Mouse (Mus musculus) neural tube, embryonic 10.5 days (tissue): ENCODE results near the gene Angptl3.

Experiments
- DNase-seq: peaks from one replicate; pipeline ENCODE4 v3.0.0-alpha.2; 2017; ENCODE audit warnings: low spot score; ENCODE audit errors: extremely low spot score

The Angptl3 gene

DNA sequence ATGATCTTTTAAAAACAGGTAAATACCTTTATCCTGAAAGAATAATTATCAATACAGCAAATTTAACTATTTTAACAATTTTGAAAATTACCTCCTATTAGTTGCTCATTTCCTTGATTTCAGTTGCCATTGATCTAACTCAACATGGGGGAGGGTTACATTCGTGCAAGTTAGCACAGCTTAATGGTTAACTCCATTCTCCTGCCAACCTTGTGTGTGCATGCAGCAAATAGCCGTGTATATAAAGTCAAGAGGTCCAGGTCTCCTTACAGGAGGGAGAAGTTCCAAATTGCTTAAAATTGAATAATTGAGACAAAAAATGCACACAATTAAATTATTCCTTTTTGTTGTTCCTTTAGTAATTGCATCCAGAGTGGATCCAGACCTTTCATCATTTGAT lies at the start of gene Angptl3:
Angptl3 (plus strand) TSS at position 269 of the 400 bp plus-strand sequence.
- no peak for DNase-seq

DNA sequence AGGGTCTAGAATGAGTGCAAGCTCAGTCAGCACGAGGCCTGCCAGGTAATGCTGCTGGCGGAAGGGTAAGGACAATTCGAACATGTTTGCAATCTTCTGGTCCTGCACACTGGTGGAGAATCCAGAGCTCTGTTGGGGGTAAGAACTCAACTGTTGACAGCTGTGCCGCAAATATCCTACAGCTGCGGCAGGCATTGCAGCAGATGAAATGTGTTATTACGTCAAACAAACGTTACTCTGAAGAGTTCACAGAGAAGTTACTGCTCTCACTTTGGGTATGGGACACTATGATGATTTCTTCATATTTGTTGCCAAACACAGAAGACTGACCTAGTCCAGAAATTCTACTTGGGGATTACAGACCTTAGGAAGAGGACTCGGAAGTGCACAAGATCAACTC lies 46.1 kb upstream of the Angptl3 start:
- DNase-seq, result no peak

DNA sequence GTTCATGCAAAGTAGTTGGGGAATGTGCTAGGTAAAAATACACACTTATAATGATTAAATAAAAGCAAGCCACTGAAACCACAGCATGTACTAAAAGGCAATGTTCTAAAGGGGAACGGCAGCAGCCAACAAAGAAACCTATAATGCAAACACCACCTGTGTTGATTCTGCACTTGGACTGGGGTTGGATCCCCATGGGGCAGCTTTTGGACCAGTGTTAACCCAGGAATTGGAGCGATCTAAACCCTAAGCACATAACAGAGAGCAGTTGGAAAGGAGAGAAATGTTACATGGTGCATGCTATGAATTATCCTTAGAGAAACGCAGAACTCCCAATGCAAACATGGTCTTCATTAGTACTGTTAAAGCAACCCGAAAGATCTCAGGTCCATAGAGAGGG lies 37.3 kb upstream of the Angptl3 start:
- no peak for DNase-seq

DNA sequence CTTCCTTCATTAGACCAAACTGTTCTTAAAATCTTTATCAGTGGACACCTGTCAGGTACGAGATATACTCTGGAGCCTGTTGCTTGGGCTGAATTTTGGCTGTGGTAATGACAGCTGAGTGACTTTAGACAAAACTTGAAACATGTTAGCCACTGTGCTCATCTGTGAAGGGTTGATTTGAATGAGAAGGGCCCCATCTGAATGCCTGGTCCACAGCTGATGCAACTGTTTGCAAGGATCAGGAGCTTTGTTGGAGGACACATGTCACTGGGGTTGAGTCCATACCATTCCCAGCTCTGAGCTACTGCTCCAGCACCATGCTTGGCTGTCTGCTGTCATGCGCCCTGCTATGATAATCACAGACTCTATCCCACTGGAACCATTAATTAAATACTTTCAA lies 25.2 kb upstream of the Angptl3 start:
- no peak for DNase-seq

DNA sequence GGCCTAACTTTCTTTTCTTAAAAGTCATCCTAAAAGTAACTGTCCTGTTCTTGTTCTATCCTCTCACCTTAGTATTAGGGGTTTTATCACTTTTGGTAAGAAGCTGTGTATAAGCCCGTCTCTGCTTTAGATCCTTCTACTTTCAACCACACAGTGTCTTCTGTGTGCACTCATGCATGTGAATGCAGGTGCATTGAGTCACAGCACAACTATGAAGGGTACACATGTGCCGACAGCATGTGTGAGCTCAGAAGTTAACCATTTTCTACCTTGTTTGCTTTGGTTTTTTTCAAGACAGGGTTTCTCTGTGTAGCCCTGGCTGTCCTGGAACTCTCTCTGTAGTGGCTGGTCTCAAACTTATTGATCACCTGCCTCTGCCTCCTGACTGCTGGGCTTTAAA lies 24.4 kb upstream of the Angptl3 start:
- DNase-seq, result no peak

DNA sequence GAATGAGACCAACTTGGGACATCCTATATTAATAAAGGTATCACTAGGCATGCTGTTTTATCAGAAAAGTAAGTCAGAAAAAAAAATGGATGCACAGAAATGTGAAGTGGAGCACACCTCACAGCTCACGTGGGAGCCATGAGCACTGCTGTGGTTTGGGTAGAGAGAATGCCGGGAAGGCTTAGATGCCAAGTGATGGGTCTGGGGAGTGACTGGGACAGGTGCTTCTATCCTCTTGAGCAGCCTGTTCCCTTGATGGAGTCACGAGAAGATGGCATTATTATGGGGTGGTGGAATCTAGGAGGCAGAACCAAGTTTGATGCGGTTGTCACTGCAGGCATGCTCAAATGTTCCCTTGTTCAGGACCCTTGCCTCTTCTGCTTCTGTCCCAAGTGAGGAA lies 19.7 kb upstream of the Angptl3 start:
- no peak for DNase-seq

DNA sequence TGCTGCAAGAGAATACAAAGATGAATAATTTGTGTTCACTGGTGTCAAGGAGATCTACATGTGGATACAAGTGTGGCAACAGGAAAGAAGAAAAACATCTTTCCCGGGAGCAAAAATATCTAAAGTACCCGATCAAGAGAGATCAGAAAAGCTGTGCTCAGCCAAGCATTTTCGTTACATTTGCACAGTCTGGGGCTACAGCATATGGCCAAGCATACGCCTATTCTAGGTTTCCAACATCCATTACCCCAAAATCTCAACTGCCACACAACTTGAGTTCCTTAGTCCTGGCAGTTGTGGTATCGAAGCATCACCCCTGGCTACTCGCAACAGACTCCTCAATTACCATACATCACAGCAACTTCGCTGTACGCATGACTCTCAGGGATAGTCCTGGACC lies 8.5 kb upstream of the Angptl3 start:
- no peak for DNase-seq

DNA sequence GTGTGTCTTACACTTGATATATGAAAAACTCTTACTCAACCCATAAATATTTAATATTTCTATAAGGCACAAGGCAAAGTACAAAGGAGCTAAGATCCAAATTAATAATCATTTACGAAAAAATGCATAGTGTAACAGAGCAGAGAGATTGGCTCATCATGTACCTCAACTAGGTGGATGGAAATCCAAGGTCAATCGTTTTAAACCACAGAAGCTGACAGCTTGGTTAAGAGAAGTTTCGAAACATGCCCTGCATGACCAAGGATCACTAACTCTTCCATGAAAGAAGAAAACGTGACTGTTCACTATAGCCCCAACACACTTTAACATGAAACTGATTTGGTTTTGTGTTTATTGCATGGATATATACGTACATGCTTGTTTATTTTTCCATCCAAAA lies 2.4 kb upstream of the Angptl3 start:
- no peak for DNase-seq

DNA sequence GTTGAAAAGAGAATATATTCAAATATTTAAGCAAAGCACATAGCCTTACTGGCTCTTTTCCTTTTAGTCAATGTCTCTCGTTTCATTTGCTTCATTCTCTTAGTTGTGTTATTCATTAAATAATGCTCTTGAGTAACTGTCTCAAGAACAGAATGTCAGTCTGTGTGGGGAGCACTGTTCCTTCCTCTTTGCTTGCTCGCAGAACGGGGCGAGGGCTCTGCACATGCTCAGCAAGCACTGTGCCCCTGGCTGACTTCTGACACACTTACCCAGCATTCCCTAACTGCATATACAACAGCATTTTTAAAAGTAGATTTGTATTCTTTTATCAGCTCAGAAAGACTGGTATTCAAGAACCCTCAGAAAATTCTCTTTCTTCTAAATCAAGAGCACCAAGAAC lies 2.2 kb downstream of the Angptl3 start:
- DNase-seq, result no peak

DNA sequence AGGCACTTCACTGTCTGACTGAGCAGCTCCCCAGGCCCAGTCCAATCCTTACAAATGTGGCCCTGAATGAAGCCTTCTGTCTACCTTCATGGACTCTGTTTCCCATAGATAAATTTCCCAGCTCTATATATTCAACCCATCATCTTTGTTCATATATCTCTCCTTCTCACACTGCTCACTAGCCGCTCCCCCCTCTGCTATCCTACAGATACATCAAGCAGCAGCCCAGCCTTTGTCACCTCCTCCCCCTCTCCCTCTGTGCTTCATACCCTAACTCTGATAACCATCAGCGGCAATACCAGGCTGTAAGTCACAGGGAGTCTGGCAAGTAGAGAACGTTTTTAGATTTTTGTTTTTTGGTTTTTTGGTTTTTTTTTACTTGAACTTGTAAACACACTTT lies 14.1 kb downstream of the Angptl3 start:
- no peak for DNase-seq

DNA sequence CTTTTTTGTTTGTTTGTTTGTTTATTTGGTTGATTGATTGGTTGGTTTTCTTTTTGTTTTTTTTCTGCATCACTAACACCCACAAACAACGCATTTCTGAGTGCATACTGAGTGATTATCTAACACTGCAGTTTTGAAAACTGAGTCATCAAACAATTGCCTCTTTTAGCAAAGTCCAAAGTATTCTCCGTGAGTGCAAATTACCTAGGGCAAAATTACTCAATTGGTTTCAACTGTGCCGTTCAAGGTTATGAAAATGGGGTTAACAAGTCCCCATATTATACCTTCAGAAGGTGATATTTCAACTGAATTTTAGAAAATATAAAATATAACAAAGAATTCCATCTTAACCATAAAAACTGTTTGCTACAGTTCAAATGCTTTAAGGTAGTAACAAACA lies 15.7 kb downstream of the Angptl3 start:
- DNase-seq, result no peak

DNA sequence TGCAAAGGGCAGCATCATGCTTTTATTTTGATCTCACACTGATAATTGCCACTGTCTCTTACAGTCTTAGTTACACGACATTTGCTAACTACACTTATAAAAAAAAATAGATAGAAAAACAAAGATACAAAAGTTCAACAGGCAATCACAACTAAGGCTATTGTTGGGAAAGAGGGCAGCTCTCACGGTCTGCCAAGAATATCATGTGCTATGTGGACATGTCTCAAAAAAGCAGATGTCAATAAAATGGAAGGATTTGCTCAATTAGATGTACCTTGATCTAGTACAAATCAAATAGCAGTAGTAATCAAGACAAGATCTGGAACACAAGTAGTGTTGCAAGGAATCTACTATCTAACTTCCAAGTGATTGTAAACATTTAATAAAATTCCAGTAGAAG lies 17.8 kb downstream of the Angptl3 start:
- DNase-seq, result no peak

DNA sequence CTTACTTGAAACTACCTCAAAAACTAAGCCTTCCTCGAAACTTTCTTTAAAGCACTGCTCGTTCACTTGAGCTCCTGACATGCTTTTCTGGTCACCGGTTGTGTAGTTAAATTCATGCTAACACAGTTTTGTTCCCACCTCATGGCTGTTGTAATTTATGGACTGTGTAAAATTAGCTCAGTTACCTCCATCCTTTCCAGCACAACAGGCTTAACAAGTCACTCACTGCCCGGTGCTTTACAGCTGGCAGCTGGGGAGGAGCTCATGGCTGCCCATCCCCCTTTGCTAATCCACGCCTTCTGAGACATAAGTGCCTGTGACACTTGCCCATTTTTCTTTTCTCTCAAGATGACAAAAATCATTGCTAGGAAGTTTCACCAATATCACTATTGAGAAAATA lies 33.8 kb downstream of the Angptl3 start:
- no peak for DNase-seq

DNA sequence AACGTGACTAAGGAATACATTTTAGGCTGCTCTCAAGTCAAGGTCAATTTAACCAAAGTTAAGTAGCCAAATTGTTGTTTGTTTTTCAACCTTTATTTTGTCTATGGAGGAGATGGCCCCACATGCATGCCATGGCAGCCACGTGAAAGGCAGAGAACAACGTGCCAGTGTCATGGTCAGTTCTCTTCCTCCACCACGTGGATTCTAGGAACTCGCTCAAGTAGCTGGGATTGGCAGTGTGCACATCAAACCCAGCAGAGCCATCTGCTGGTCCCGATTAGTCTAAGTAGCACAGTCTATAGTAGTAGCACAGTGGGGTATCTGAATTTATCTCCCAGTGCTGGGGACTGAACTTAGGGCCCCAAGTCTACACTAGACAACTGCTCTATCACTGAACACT lies 38.1 kb downstream of the Angptl3 start:
- DNase-seq, result no peak

DNA sequence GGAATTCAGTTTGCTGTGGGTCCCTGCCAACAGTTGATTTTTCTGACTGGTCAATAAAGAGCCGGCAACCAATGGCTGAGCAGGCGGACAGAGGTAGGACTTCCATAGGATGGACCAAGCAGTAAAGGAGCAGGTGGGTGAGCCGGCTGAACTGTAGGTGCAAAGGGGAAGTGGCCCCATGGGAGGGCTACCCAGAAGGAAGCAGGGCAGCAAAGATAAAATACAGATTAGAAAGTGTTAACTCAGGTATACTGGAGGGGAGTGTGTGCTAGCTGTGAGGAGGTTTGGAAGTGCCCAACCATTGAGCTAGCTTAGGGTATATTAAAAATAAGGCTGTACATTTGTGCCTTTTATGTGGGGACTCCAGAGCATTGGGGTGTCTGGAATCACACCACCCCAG lies 47.3 kb downstream of the Angptl3 start:
- no peak for DNase-seq

DNA sequence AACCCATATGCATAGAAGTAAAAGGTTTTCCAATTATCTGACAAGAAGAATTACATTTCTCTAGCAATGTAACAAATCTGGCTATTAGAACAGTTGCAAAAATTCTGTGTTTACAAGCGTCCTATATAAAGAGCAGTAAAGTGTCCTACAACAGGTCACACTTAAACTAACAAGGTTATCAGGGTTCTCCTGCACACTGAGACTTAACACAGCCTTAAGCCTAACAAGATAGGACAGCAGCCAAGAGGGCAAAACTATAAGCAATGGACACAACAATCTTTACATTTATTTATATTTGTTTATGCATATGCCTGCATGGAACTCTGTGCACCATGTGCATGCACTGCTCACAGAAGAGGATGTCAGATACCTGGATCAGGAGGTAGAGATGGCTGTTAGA lies 50.4 kb downstream of the Angptl3 start:
- DNase-seq, result no peak

DNA sequence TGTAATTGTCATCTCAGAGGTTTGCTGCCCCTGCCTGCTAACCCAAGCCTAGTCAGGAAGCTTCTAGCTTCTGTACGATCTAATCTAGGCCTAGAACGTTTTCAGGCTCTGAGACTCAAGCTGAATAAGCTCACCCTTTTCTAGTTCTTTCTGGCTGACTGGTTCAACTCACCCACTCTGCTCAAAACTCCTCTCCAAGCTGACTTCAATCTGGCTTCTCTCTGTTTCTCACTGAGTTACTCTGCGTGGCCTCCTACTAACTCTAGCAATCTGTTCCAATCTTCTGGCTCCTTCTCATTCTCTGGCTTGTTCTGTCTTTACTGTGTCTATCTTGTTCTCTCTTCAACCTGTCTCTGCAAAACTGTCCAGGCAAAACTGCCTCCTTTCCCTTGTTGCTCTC lies 53.1 kb downstream of the Angptl3 start:
- DNase-seq, result no peak

DNA sequence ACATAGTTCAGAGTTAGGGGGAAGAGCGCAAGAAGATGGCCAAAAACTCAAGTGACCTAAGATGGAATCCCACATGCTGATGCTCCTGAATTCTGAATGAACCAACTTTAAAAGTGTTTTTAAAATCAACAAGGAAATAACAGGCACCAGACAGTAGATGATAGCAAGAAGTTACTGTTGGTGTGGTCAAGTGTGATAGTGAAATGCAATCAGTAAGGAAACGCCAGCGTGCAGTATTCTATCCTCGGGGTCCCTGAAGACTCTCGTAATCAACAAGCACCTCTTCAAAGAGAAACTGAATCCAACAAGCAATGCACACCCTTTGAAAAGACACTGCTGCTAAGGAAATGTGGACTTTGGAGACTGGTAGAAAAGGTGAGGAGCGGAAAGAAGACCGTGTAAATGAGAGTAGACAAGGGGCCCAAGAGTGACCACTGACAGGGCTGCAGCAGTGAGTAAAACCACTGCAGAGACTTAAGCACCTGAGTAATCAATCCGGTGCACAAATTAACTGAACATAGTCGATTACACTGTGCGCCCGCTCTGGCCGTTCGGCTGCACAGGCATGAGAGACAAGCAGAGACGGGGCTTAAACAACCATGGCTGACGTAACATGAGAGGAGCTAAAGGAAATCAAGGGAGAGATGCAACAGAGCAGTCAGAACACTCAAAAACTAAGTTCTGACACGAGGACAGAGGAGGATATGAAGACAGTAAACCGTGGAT lies 57.2 kb downstream of the Angptl3 start:
- no peak for DNase-seq

DNA sequence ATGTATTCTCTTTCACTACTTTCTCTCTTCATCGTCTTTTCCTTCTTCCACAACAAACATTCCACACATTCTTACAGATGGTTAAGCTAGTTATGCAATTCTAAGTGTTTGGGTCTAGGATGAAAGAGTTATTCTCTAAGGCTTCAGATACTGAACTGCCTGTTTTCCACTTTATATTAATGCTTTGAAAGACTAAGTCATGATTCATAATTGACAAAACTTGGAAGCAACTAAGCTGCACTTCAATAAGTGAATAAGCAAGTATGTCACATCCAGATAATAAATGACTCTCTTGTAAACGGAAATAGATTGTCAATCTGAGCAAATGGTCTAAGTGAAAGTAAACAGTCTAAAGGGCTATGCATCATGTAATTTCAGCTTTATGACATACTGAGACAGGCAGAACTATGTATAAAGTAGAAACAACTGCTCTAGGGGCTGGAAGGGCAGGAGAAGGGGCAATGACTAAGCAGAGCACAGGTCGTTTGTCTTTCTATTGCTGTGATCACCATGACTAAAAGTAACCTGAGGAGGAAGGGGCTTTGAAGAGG lies 60.5 kb downstream of the Angptl3 start:
- no peak for DNase-seq

DNA sequence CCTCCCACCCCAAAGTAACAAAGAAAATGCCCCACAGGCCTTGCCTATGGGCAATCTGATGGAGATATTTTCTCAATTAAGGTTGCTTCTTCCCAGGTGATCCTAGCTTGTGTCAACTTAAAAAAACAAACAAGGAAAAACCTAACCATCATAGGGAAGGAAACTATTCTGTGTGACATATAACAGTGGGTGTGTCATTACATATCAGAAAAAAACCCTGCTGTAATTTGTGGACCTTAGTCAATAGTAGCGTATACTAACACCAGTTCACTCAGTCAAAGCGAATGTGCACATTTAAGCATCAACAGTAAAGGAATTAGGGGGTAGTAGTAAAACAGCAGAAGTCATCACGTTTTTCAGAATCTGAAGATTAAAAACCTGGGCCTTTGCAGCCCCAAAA lies 61.0 kb downstream of the Angptl3 start:
- DNase-seq, result no peak
